Mouse (Mus musculus): ENCODE measurements around the gene Ushbp1. TPM values are rescaled to one million over a fixed set of nuclear protein-coding genes. Genes with fewer than 3 reads are reported as not detected.

Gene Ushbp1
- 0.11 TPM for polyA plus RNA-seq (2017; shearing (Covaris generic))

GRCm38 (mm10) chr8:71395629-71396028, at the start of gene Ushbp1:
Gene Ushbp1, minus strand, starts transcription at chr8:71395802.

GRCm38 (mm10) chr8:71405401-71406098, 9.9 kb upstream of the Ushbp1 start, which contains the start of gene Ankle1:
Gene Ankle1, plus strand, starts transcription at chr8:71406010.

GRCm38 (mm10) chr8:71396639-71397305, 1.2 kb upstream of the Ushbp1 start, which contains the start of gene Babam1:
Gene Babam1, plus strand, starts transcription at chr8:71396861.

GRCm38 (mm10) chr8:71381421-71381970, 14.1 kb downstream of the Ushbp1 start, which contains the start of gene Nr2f6:
Gene Nr2f6, minus strand, starts transcription at chr8:71381960.

GRCm38 (mm10) chr8:71371236-71371848, 24.3 kb downstream of the Ushbp1 start, which contains the start of gene Ocel1:
Gene Ocel1, plus strand, starts transcription at chr8:71371298.

GRCm38 (mm10) chr8:71366771-71367528, 28.7 kb downstream of the Ushbp1 start, which contains the start of gene Use1:
Gene Use1, plus strand, starts transcription at chr8:71366848.

Other genes with a start within 250 kb of the Ushbp1 start
- gene Myo9b, start 123.1 kb downstream of the Ushbp1 start, polyA plus RNA-seq (2017; shearing (Covaris generic)) = 24.4 TPM
- gene Haus8, start 122.9 kb downstream of the Ushbp1 start, polyA plus RNA-seq (2017; shearing (Covaris generic)) = 32.5 TPM
- 210 TPM for gene Use1, start 29.0 kb downstream of the Ushbp1 start, polyA plus RNA-seq (2017; shearing (Covaris generic))
- 5.3 TPM for gene Ocel1, start 24.5 kb downstream of the Ushbp1 start, polyA plus RNA-seq (2017; shearing (Covaris generic))
- not detected for gene Nr2f6, start 13.8 kb downstream of the Ushbp1 start, polyA plus RNA-seq (2017; shearing (Covaris generic))
- gene Babam1, start 1.1 kb upstream of the Ushbp1 start, polyA plus RNA-seq (2017; shearing (Covaris generic)) = 126 TPM
- gene Ankle1, start 10.2 kb upstream of the Ushbp1 start, polyA plus RNA-seq (2017; shearing (Covaris generic)) = 0.68 TPM
- gene Abhd8, start 67.9 kb upstream of the Ushbp1 start, polyA plus RNA-seq (2017; shearing (Covaris generic)) = 73.3 TPM
- 93.2 TPM for gene Mrpl34, start 69.2 kb upstream of the Ushbp1 start, polyA plus RNA-seq (2017; shearing (Covaris generic))
- 64.2 TPM for gene Dda1, start 73.4 kb upstream of the Ushbp1 start, polyA plus RNA-seq (2017; shearing (Covaris generic))
- 0.14 TPM for gene Ano8, start 90.2 kb upstream of the Ushbp1 start, polyA plus RNA-seq (2017; shearing (Covaris generic))
- gene Gtpbp3, start 92.3 kb upstream of the Ushbp1 start, polyA plus RNA-seq (2017; shearing (Covaris generic)) = 3.4 TPM
- gene Plvap, start 116.0 kb upstream of the Ushbp1 start, polyA plus RNA-seq (2017; shearing (Covaris generic)) = not detected
- not detected for gene Ccdc194, start 129.9 kb upstream of the Ushbp1 start, polyA plus RNA-seq (2017; shearing (Covaris generic))
- 173 TPM for gene Bst2, start 141.7 kb upstream of the Ushbp1 start, polyA plus RNA-seq (2017; shearing (Covaris generic))
- 55.1 TPM for gene Mvb12a, start 147.1 kb upstream of the Ushbp1 start, polyA plus RNA-seq (2017; shearing (Covaris generic))
- gene Tmem221, start 163.1 kb upstream of the Ushbp1 start, polyA plus RNA-seq (2017; shearing (Covaris generic)) = 0.40 TPM
- gene Nxnl1, start 170.8 kb upstream of the Ushbp1 start, polyA plus RNA-seq (2017; shearing (Covaris generic)) = 0.12 TPM
- 12.4 TPM for gene Slc27a1, start 173.1 kb upstream of the Ushbp1 start, polyA plus RNA-seq (2017; shearing (Covaris generic))
- gene Pgls, start 196.4 kb upstream of the Ushbp1 start, polyA plus RNA-seq (2017; shearing (Covaris generic)) = 21.4 TPM
- gene Fam129c, start 201.8 kb upstream of the Ushbp1 start, polyA plus RNA-seq (2017; shearing (Covaris generic)) = 2.2 TPM
- 4.4 TPM for gene Colgalt1, start 215.2 kb upstream of the Ushbp1 start, polyA plus RNA-seq (2017; shearing (Covaris generic))